Mouse (Mus musculus): ENCODE results near the gene Kif5c.
A peak's percentile ranks its signal among the peaks of the same experiment; 100 is the strongest.

Kif5c gene

GRCm38 (mm10) chr2:49797444-49798143 lies 178.5 kb downstream of the Kif5c start:
- no peak for DNase-seq

- DNase-seq = no peak
These were observed 185.3 kb downstream of the Kif5c start for GRCm38 (mm10) chr2:49804448-49804847.

GRCm38 (mm10) chr2:49805736-49806371 lies 186.8 kb downstream of the Kif5c start:
- no peak for DNase-seq

- no peak for DNase-seq
These were observed 190.4 kb downstream of the Kif5c start for GRCm38 (mm10) chr2:49809496-49809895.

GRCm38 (mm10) chr2:49811420-49811819 lies 192.3 kb downstream of the Kif5c start:
- DNase-seq = no peak

- DNase-seq = peak; percentile 60
These were observed 192.8 kb downstream of the Kif5c start for GRCm38 (mm10) chr2:49811871-49812363.

GRCm38 (mm10) chr2:49813151-49813550 lies 194.1 kb downstream of the Kif5c start:
- DNase-seq = no peak

GRCm38 (mm10) chr2:49814011-49814410 lies 194.9 kb downstream of the Kif5c start:
- no peak for DNase-seq

GRCm38 (mm10) chr2:49815696-49816320 lies 196.7 kb downstream of the Kif5c start:
- DNase-seq = no peak

GRCm38 (mm10) chr2:49816549-49816948 lies 197.5 kb downstream of the Kif5c start:
- no peak for DNase-seq

- DNase-seq = no peak
These were observed 198.1 kb downstream of the Kif5c start for GRCm38 (mm10) chr2:49817151-49817550.

- no peak for DNase-seq
These were observed 199.0 kb downstream of the Kif5c start for GRCm38 (mm10) chr2:49818126-49818525.

GRCm38 (mm10) chr2:49822312-49822711 lies 203.2 kb downstream of the Kif5c start:
- no peak for DNase-seq
